Mouse (Mus musculus): ENCODE results near the gene Psap.

Gene Psap

DNA sequence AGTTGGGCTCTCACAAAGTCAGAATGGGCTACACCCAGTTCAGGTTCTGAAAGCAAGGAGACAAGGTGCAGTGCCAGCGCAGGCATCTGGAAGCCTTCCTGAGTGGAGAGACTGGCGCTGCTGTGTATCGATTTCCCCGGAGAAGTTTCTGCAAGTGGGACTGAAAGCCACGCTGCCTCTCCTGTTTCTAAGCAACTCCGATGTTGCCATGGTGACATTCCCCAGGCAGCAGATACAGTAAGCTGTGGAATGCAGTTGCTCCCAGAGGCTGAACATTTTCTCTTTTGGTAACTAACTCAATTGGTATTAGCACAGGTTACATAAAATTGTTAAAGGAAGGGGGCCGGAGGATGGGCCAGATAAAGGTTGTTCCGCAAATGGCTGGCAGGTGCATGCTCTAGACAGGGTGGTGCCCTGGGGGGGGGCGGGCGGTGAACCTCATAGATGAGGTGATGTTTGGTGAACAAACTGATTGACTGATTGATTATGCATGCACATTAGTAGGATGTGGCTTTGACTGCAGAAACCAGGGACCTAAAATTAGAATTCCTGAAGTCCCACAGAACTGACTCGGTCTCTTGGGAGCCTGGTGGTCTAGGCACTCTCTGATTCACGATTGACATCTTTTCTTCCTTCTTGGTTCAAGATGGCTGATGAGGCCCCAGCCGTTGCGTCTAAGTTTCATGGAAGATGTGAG is 8.4 kb downstream of the Psap start:
- intact Hi-C loops (cut with DNase I): no loop called here

DNA sequence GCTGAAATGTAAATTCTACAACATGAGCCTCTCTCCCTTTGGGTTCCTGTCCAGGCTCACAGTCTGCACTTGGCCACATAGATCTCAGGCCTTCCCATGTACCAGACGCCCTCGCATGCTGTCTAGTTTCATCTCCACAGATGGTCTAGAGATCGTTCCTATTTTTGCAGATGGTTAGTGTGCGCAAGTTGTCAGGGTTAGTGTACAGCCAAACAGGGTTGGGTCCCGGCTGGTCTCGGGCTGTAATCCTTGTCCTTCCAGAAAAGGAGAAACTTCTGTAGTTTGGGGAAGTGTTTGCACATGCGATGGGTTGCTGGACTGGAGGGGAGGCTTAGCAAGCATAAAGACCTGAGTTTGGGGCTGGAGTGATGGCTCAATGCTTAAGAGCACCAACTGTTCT is 9.1 kb downstream of the Psap start:
- intact Hi-C loops (cut with DNase I): no loop called here

GRCm38 (mm10) chr10:60287161-60287560 is 9.7 kb downstream of the Psap start:
- intact Hi-C loops (cut with DNase I): no loop called here

- intact Hi-C loops (cut with DNase I): no loop called here
These were observed 10.3 kb downstream of the Psap start for GRCm38 (mm10) chr10:60287726-60288125.

- intact Hi-C loops (cut with DNase I): no loop called here
These were observed 11.8 kb downstream of the Psap start for GRCm38 (mm10) chr10:60289216-60289615.

DNA sequence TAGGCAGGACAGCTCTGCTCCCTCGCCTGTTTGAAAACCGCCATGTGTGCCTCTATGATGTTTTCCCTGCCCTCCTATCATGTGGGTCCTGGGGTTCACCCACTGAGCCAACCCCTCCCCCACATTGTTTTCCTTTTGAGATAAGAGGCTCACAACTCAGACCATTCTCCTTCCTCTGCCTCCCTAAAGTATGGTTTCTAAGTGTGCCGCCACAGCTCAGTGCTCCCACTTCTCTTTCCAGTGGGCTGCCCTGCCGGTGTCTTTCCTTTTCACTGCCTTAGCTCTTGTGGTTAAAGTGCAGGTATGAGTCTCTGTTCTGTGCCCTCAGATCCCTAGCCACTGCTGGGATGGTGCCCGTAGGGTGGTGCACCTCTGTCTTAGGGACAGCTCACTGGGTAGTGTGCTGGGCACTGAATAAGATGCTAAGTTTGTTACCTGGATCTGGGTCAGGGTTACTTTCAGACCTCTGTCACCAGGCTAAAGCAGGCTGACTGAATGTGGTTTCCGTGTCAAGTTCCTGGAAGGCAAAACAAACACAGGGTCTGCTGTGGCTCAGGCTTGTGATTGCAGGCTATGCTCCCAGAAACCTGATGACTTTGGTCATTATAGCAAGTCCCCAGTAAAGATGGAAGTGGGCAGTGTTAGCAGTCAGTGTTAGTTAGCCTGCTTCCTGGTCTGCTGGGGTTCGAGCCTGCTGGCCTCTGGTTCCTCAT is 12.8 kb downstream of the Psap start:
- intact Hi-C loops (cut with DNase I): no loop called here

GRCm38 (mm10) chr10:60290739-60291110 is 13.3 kb downstream of the Psap start:
- intact Hi-C loops (cut with DNase I): no loop called here

DNA sequence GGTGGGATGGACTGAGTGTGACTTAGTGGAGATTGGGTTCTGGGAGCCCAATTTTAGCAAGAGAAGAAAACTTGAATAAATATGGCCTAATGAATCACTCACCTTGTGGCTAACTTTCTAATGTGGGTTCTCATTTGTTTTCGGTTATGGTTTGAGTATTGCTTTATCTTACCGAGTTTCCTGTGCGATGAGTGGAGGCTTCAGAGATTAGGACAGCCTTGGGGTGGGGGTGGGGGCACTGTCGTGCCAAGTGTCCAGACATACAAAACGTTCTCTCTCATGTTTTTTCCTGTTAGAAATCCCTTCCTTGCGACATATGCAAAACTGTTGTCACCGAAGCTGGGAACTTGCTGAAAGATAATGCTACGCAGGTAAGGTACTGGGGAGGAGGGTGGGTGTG is 14.8 kb downstream of the Psap start:
- intact Hi-C loops (cut with DNase I): no loop called here

DNA sequence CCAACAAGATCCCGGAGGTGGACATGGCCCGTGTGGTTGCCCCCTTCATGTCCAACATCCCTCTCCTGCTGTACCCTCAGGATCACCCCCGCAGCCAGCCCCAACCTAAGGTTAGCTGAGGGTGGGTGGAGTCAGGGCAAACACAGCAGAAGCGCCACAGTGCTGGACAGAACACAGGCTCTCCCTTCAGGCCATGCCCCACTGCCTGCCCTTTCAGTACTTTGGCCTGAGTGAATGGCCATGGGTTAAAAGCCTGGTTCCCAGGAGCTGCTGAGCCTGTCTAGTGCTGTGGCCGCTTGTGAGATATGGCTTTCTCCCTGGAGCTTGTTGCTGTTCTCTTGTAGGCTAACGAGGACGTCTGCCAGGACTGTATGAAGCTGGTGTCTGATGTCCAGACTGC is 17.2 kb downstream of the Psap start:
- intact Hi-C loops (cut with DNase I): no loop called here

- intact Hi-C loops (cut with DNase I): no loop called here
These were observed 17.9 kb downstream of the Psap start for GRCm38 (mm10) chr10:60295356-60295755.

DNA sequence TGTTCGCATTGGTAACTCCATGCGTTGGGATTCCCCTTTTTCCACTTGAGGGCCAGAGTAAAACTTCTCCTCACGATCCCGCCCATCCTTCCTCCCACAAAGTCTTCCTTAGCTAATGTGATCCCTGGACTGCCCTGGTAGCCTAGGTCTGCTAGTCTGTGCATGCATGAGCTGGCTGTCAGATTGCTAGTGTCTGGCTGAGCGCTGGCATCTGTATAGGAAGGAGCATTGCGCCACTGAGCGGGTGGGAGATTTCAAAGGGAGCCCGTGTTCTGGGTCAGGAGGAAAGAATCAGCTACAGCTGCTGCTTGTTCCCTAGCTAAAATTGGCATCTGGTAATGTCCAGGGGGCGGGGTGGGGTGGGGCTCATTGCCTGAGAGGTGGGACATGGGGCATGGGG is 18.6 kb downstream of the Psap start:
- intact Hi-C loops (cut with DNase I): no loop called here

DNA sequence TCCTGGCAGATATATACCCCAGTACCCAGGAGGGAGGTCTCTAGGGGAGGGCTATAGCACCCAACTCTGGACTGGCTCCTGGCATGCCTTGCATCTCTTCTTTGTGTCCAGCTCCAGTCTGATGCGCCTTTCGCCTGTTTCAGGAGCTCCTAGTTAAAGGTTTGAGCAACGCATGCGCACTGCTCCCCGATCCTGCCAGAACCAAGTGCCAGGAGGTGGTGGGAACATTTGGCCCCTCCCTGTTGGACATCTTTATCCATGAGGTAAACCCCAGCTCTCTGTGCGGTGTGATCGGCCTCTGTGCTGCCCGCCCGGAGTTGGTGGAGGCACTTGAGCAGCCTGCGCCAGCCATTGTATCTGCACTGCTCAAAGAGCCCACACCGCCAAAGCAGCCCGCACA is 22.2 kb downstream of the Psap start:
- intact Hi-C loops (cut with DNase I): no loop called here

- intact Hi-C loops (cut with DNase I): no loop called here
These were observed 26.0 kb downstream of the Psap start for GRCm38 (mm10) chr10:60303419-60303818.

GRCm38 (mm10) chr10:60304854-60305628 is 27.6 kb downstream of the Psap start:
- intact Hi-C loops (cut with DNase I): loop anchor here (2.0 to 5.0 kb wide), 2 partner anchors 392 to 452 kb away; partner anchors contain the start of gene Cdh23

GRCm38 (mm10) chr10:60310629-60311028 is 33.2 kb downstream of the Psap start:
- intact Hi-C loops (cut with DNase I): loop anchor here (10.0 kb wide), 1 partner anchor 224 kb away; no protein-coding TSS in a partner anchor

DNA sequence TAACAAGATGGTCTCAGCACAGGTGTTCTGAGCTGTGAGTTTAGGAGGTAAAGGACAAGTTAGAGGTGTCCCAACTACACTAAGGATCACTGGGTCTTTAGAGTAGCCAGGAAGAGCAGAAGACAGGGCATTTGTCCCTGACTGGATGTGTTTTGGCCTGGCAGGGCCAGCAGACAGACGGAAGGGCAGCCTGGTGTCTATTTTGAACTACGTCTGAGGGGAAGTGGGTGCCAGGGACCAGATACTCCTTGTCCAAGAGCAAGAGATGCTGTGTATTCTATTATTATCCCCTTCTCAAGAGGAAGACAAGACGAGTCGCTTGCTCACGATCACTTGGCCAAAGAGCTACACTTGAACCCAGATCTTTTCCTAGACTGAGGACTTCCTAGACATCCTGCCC is 36.2 kb downstream of the Psap start:
- intact Hi-C loops (cut with DNase I): loop anchor here (10.0 kb wide), 1 partner anchor 221 kb away; no protein-coding TSS in a partner anchor

DNA sequence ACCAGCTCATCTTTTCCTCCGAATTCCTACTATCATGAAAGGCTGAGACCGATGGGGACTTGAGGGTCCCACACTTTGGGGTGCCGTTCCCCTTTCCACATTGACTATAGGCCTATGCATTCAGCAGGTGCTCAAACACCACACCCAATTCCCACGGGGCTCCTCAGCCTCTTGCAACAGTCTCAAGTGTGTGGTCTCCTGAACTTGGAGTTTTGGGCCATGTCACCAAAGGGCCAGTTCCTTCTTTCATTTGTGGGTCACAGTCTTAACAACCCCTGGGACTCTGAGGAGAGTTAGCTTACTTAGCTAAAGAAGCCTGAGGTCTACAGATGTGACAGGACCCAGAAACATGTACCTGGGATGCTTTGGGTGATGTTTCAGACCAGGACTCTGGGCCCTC is 38.7 kb downstream of the Psap start:
- intact Hi-C loops (cut with DNase I): loop anchor here (10.0 kb wide), 1 partner anchor 219 kb away; no protein-coding TSS in a partner anchor

GRCm38 (mm10) chr10:60328963-60329650 is 51.7 kb downstream of the Psap start:
- intact Hi-C loops (cut with DNase I): no loop called here

GRCm38 (mm10) chr10:60334583-60334982 is 57.2 kb downstream of the Psap start:
- intact Hi-C loops (cut with DNase I): no loop called here

- intact Hi-C loops (cut with DNase I): no loop called here
These were observed 57.6 kb downstream of the Psap start for GRCm38 (mm10) chr10:60335021-60335420.

GRCm38 (mm10) chr10:60341528-60341927 is 64.1 kb downstream of the Psap start:
- intact Hi-C loops (cut with DNase I): no loop called here

Measured in adrenal gland (tissue).